In the genomic region with DNA sequence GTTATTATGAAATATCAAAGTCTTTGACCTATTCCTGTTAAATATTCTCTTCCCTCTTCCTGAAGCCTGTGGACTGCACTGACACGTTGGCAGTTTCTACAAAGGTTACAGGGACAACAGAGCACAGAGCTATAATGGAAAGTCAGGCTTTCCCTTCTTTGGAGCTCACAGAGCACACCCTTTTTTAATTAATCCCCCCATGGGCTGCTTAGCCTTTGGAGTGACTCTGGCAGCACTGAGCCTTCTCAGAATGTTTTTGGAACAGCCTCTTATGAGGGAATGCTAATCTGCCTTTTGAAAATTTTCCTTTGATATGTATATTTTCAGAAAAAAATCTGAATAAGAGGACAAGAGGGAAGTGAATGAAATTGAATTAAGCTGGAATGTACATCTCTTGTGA, we compare ENCODE assay signal across 22 mouse cellular contexts.
A peak's percentile ranks its signal among the peaks of the same experiment; 100 is the strongest.
DNase-seq lines count a peak whose midpoint lies in the region; ATAC-seq lines count a peak whose summit lies in the region.
"Had no signal": no experiment of that assay in that cellular context is flagged by ENCODE, and none has a peak within 500 bp of the region (broad histone marks: within the 10 kb centered on the region; RNA-seq: fewer than 3 reads in every experiment).

No protein-coding gene starts in this region.

- H3K27me3 ChIP-seq in forebrain, embryonic 13.5 days: no peaks in the 10 kb centered on the region
- H3K27me3 ChIP-seq in forebrain, embryonic 12.5 days: no peaks in the 10 kb centered on the region
- peaks cover 21% of the 10 kb centered on the region for H3K27me3 ChIP-seq in midbrain, embryonic 12.5 days
- peaks cover 18% of the 10 kb centered on the region; the same call in 1 of the 2 replicates for H3K27me3 ChIP-seq in midbrain, embryonic 10.5 days (ENCODE audit: low read depth, poor library complexity, severe bottlenecking)
- H3K27me3 ChIP-seq in midbrain, embryonic 14.5 days (ENCODE audit: control insufficient read depth, insufficient read depth, low read length): no peaks in the 10 kb centered on the region
- H3K27me3 ChIP-seq: CH12.LX; embryonic facial prominence, embryonic 13.5 days; heart, embryonic 15.5 days; hindbrain, embryonic 13.5 days; Patski had no signal

- ATAC-seq in forebrain, embryonic 13.5 days: peak; percentile 53; the same call in 1 of the 2 replicates
- no peak for ATAC-seq in forebrain, embryonic 12.5 days (ENCODE audit: low FRiP score)
- ATAC-seq in midbrain, embryonic 12.5 days (ENCODE audit: low FRiP score, low read depth): peak; percentile 67
- no peak for ATAC-seq in midbrain, embryonic 14.5 days (ENCODE audit: low FRiP score, low TSS enrichment)
- ATAC-seq: activated CD4-positive, CD25-positive, alpha-beta regulatory T cell, adult 4 months; hindbrain, postnatal 0 days; Patski had no signal

- H3K27ac ChIP-seq in forebrain, embryonic 13.5 days: no peak overlapping the region
- no peak overlapping the region for H3K27ac ChIP-seq in forebrain, embryonic 12.5 days
- H3K27ac ChIP-seq in midbrain, embryonic 12.5 days (replicated peaks): no peak overlapping the region
- no peak overlapping the region for H3K27ac ChIP-seq in midbrain, embryonic 10.5 days (replicated peaks)
- H3K27ac ChIP-seq in midbrain, embryonic 14.5 days (replicated peaks; ENCODE audit: low read depth, low read length): no peak overlapping the region
- H3K27ac ChIP-seq: embryonic facial prominence, embryonic 13.5 days; heart, adult 2 months; heart, embryonic 15.5 days; hindbrain, embryonic 13.5 days; hindbrain, postnatal 0 days had no signal

- 0% methylated on average over 1 of the region's 1 CpGs for WGBS in forebrain, embryonic 13.5 days
- 0% methylated on average over 1 of the region's 1 CpGs for WGBS in forebrain, embryonic 12.5 days
- 0% methylated on average over 1 of the region's 1 CpGs for WGBS in midbrain, embryonic 12.5 days
- WGBS in midbrain, embryonic 10.5 days: 3% methylated on average over 1 of the region's 1 CpGs
- 4% methylated on average over 1 of the region's 1 CpGs for WGBS in midbrain, embryonic 14.5 days

- no peak overlapping the region for H3K4me3 ChIP-seq in forebrain, embryonic 13.5 days
- no peak overlapping the region for H3K4me3 ChIP-seq in forebrain, embryonic 12.5 days (replicated peaks)
- H3K4me3 ChIP-seq in midbrain, embryonic 12.5 days: no peak overlapping the region
- H3K4me3 ChIP-seq in midbrain, embryonic 10.5 days: no peak overlapping the region
- no peak overlapping the region for H3K4me3 ChIP-seq in midbrain, embryonic 14.5 days (replicated peaks; ENCODE audit: low read depth, low read length)
- H3K4me3 ChIP-seq: embryonic facial prominence, embryonic 13.5 days; heart, adult 2 months; heart, embryonic 15.5 days; hindbrain, embryonic 13.5 days had no signal

- H3K36me3 ChIP-seq in forebrain, embryonic 13.5 days (ENCODE audit: poor library complexity, severe bottlenecking): no peaks in the 10 kb centered on the region
- no peaks in the 10 kb centered on the region for H3K36me3 ChIP-seq in forebrain, embryonic 12.5 days (replicated peaks)
- no peaks in the 10 kb centered on the region for H3K36me3 ChIP-seq in midbrain, embryonic 12.5 days
- no peaks in the 10 kb centered on the region for H3K36me3 ChIP-seq in midbrain, embryonic 10.5 days
- no peaks in the 10 kb centered on the region for H3K36me3 ChIP-seq in midbrain, embryonic 14.5 days (ENCODE audit: control insufficient read depth, insufficient read depth, low read length)
- H3K36me3 ChIP-seq: embryonic facial prominence, embryonic 13.5 days; heart, embryonic 15.5 days; hindbrain, embryonic 13.5 days had no signal

- DNase-seq in midbrain, embryonic 10.5 days (ENCODE audit: low spot score): no peak
- peak; percentile 63 for DNase-seq in midbrain, embryonic 14.5 days
- no peak for DNase-seq in thymus, postnatal 10 days (ENCODE audit: low spot score in 2 of 2)
- DNase-seq in ovary, postnatal 10 days (ENCODE audit: low spot score): no peak
- DNase-seq: adrenal gland, postnatal 14 days; cerebellum, adult 11 months; cerebellum, adult 8-10 months; cerebellum, postnatal 14 days; gastrocnemius, postnatal 14 days; heart, adult 2 months; heart, postnatal 14 days had no signal

- H3K4me2 ChIP-seq in forebrain, embryonic 13.5 days: no peak overlapping the region
- no peak overlapping the region for H3K4me2 ChIP-seq in forebrain, embryonic 12.5 days
- H3K4me2 ChIP-seq in midbrain, embryonic 12.5 days (replicated peaks): no peak overlapping the region
- H3K4me2 ChIP-seq in midbrain, embryonic 14.5 days (ENCODE audit: low read length): no peak overlapping the region
- H3K4me2 ChIP-seq: embryonic facial prominence, embryonic 13.5 days; heart, embryonic 11.5 days; heart, embryonic 15.5 days; hindbrain, embryonic 13.5 days had no signal

- H3K9me3 ChIP-seq in forebrain, embryonic 13.5 days (replicated peaks): no peaks in the 10 kb centered on the region
- H3K9me3 ChIP-seq in forebrain, embryonic 12.5 days: no peaks in the 10 kb centered on the region
- H3K9me3 ChIP-seq in midbrain, embryonic 12.5 days: no peaks in the 10 kb centered on the region
- no peaks in the 10 kb centered on the region for H3K9me3 ChIP-seq in midbrain, embryonic 10.5 days (replicated peaks)
- H3K9me3 ChIP-seq in midbrain, embryonic 14.5 days (ENCODE audit: control insufficient read depth, low read length): no peaks in the 10 kb centered on the region
- H3K9me3 ChIP-seq: embryonic facial prominence, embryonic 13.5 days; heart, embryonic 15.5 days; hindbrain, embryonic 13.5 days had no signal

- H3K4me1 ChIP-seq in forebrain, embryonic 13.5 days: peaks cover 8% of the 10 kb centered on the region; the same call in 1 of the 2 replicates
- peaks cover 13% of the 10 kb centered on the region for H3K4me1 ChIP-seq in forebrain, embryonic 12.5 days
- peaks cover 7% of the 10 kb centered on the region for H3K4me1 ChIP-seq in midbrain, embryonic 12.5 days
- H3K4me1 ChIP-seq in midbrain, embryonic 10.5 days: peaks cover 14% of the 10 kb centered on the region
- H3K4me1 ChIP-seq in midbrain, embryonic 14.5 days (ENCODE audit: control insufficient read depth, insufficient read depth, low read length): no peaks in the 10 kb centered on the region
- H3K4me1 ChIP-seq: embryonic facial prominence, embryonic 13.5 days; heart, embryonic 15.5 days; hindbrain, embryonic 13.5 days had no signal

- no peak overlapping the region for H3K9ac ChIP-seq in forebrain, embryonic 13.5 days
- H3K9ac ChIP-seq in forebrain, embryonic 12.5 days: no peak overlapping the region
- no peak overlapping the region for H3K9ac ChIP-seq in midbrain, embryonic 12.5 days (replicated peaks)
- no peak overlapping the region for H3K9ac ChIP-seq in midbrain, embryonic 14.5 days (replicated peaks; ENCODE audit: low read length)
- H3K9ac ChIP-seq: embryonic facial prominence, embryonic 13.5 days; heart, embryonic 15.5 days; hindbrain, embryonic 13.5 days had no signal

Comparison
In these comparisons a context has a peak if more than half of its experiments do, and no peak if none do; other contexts are left out.
1. ATAC-seq: peak in forebrain, embryonic 13.5 days (single experiment) and midbrain, embryonic 12.5 days (single experiment); none in forebrain, embryonic 12.5 days (single experiment) and midbrain, embryonic 14.5 days (single experiment).